In the genomic region with DNA sequence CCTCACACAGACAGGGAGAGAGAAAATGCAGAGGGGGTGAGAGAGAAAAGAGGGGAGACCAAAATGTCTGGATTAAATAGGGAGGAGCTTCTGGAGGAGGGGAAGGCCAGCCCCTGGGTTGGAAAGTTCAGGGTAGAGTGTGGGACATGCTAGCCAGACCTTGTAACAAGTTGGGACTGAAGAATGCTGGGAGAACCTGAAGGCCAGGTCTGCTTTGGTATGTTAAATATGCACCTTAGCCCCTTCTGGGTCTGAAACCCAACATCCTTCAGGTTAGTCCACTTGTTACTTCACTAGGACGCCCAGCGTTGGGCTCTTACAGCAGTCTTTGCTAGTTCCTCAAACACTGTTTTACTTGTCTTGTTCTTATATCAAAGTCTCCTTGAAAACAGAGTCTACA, we compare ENCODE assay signal across 17 mouse cellular contexts.
"Had no signal": no experiment of that assay in that cellular context is flagged by ENCODE, and none has a peak within 500 bp of the region (broad histone marks: within the 10 kb centered on the region; RNA-seq: fewer than 3 reads in every experiment).

No protein-coding gene starts in this region.

- H3K36me3 ChIP-seq: liver, embryonic 13.5 days; liver, embryonic 15.5 days; midbrain, embryonic 13.5 days; midbrain, embryonic 15.5 days; neural tube, embryonic 12.5 days; stomach, embryonic 15.5 days had no signal

- H3K27me3 ChIP-seq: liver, embryonic 13.5 days; liver, embryonic 15.5 days; midbrain, embryonic 13.5 days; midbrain, embryonic 15.5 days; neural tube, embryonic 12.5 days; stomach, embryonic 15.5 days had no signal

- ATAC-seq: liver, postnatal 0 days; midbrain, embryonic 13.5 days; midbrain, embryonic 15.5 days had no signal

- H3K4me2 ChIP-seq: liver, embryonic 11.5 days; liver, embryonic 13.5 days; liver, embryonic 15.5 days; midbrain, embryonic 11.5 days; midbrain, embryonic 13.5 days; midbrain, embryonic 15.5 days; neural tube, embryonic 12.5 days; stomach, embryonic 15.5 days had no signal

- H3K4me1 ChIP-seq: liver, embryonic 13.5 days; liver, embryonic 15.5 days; megakaryocyte, embryonic 14.5 days; midbrain, embryonic 13.5 days; midbrain, embryonic 15.5 days; neural tube, embryonic 12.5 days; stomach, embryonic 15.5 days had no signal

- H3K27ac ChIP-seq: liver, embryonic 13.5 days; liver, embryonic 15.5 days; macrophage; midbrain, embryonic 13.5 days; midbrain, embryonic 15.5 days; neural tube, embryonic 12.5 days; stomach, embryonic 15.5 days; stomach, postnatal 0 days had no signal

- H3K9ac ChIP-seq: liver, embryonic 13.5 days; liver, embryonic 15.5 days; liver, postnatal 0 days; midbrain, embryonic 13.5 days; midbrain, embryonic 15.5 days; neural tube, embryonic 12.5 days; stomach, embryonic 15.5 days had no signal

- DNase-seq: liver; liver, embryonic 13.5 days; liver, postnatal 0 days; right cerebral cortex, postnatal 14 days; thymus, adult 2 months; thymus, postnatal 25 days; thymus, postnatal 4 days had no signal

- H3K4me3 ChIP-seq: liver, embryonic 13.5 days; liver, embryonic 15.5 days; megakaryocyte, embryonic 14.5 days; midbrain, embryonic 13.5 days; midbrain, embryonic 15.5 days; neural tube, embryonic 12.5 days; stomach, embryonic 15.5 days had no signal

- H3K9me3 ChIP-seq: liver, embryonic 13.5 days; liver, embryonic 15.5 days; megakaryocyte, embryonic 14.5 days; midbrain, embryonic 13.5 days; midbrain, embryonic 15.5 days; neural tube, embryonic 12.5 days; stomach, embryonic 15.5 days had no signal
